Mouse (Mus musculus) cortical plate, adult 2 months (tissue): ENCODE data around the gene Emd.

Source experiments
- CTCF ChIP-seq: fragments of 200-500 bp; IDR thresholded peaks from 2 replicates; pipeline ENCODE4 v1.5.1; 2011; ENCODE audit warnings: mild to moderate bottlenecking, control low read depth, low read length; ENCODE audit not compliant: insufficient read depth; ENCODE audit errors: extremely low read depth
- POLR2A ChIP-seq: fragments of 200-500 bp; IDR thresholded peaks from 2 replicates; pipeline ENCODE4 v1.6.1; 2011; ENCODE audit warnings: mild to moderate bottlenecking, low read length, control low read depth; ENCODE audit not compliant: insufficient read depth; ENCODE audit errors: extremely low read depth

DNA sequence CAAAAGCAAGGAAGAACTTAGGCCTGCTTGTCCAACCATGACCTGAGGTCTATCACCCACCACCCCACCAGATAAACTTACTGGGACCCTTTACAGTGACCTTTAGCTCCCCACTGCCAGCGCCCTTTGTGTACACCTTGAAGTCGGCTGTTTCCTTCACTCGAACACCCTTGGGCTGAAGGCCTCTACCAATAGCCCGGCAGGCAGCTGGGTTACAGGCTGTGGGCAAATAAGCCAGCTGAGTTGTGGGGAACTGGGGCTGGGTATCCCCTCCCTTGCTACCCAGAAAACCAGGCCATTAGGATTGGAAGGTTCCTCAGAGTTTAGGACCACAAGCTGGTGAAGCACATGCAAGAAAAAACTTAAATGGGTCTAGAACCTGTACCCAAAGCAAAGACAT lies 14.2 kb upstream of the Emd start:
- TF ChIP-seq CTCF, result no peak
- no peak for TF ChIP-seq POLR2A
